Mouse (Mus musculus): ENCODE results near the gene 1700123O20Rik.

1700123O20Rik gene
- long read RNA-seq, experiment 1, transcript 1700123O20Rik-201 (2 exons, 1,843 nt), result major isoform, 66 of 72 reads
- long read RNA-seq, experiment 1, partial matches to known transcripts, result 4 of 72 reads
- long read RNA-seq, experiment 1, other reads (novel, unspliced or antisense), result 0 of 72 reads
- long read RNA-seq, experiment 2, transcript 1700123O20Rik-201 (2 exons, 1,843 nt), result major isoform, 83 of 84 reads
- long read RNA-seq, experiment 2, partial matches to known transcripts, result 0 of 84 reads
- long read RNA-seq, experiment 2, other reads (novel, unspliced or antisense), result 1 of 84 reads

GRCm38 (mm10) chr14:54686063-54686521 is at the start of gene 1700123O20Rik:
TSS of gene 1700123O20Rik (plus strand) at chr14:54686216.
- intact Hi-C loops (cut with DNase I), result no loop called here

- intact Hi-C loops (cut with DNase I), result no loop called here
Observed at GRCm38 (mm10) chr14:54636954-54637353, 49.1 kb upstream of the 1700123O20Rik start.

- intact Hi-C loops (cut with DNase I), result no loop called here
Observed at GRCm38 (mm10) chr14:54638210-54638609, 47.8 kb upstream of the 1700123O20Rik start.

- intact Hi-C loops (cut with DNase I), result loop anchor here (5.0 kb wide), 1 partner anchor 73 kb away; no protein-coding TSS in a partner anchor
Observed at GRCm38 (mm10) chr14:54640121-54640520, 45.9 kb upstream of the 1700123O20Rik start.

GRCm38 (mm10) chr14:54640946-54641304 is 45.1 kb upstream of the 1700123O20Rik start, which contains the start of gene Gm17606:
TSS of gene Gm17606 (plus strand) at chr14:54640952.
- intact Hi-C loops (cut with DNase I), result loop anchor here (5.0 kb wide), 1 partner anchor 74 kb away; no protein-coding TSS in a partner anchor

- intact Hi-C loops (cut with DNase I), result loop anchor here (5.0 kb wide), 1 partner anchor 74 kb away; no protein-coding TSS in a partner anchor
Observed at GRCm38 (mm10) chr14:54641305-54641969, 44.6 kb upstream of the 1700123O20Rik start, which contains the start of gene Cdh24. TSS of gene Cdh24 (minus strand) at chr14:54641364.

- intact Hi-C loops (cut with DNase I), result loop anchor here (2.0 to 5.0 kb wide), 2 partner anchors 32 to 75 kb away; no protein-coding TSS in a partner anchor
Observed at GRCm38 (mm10) chr14:54642224-54642944, 43.6 kb upstream of the 1700123O20Rik start.

GRCm38 (mm10) chr14:54643011-54643410 is 43.0 kb upstream of the 1700123O20Rik start:
- intact Hi-C loops (cut with DNase I), result loop anchor here (2.0 to 5.0 kb wide), 2 partner anchors 32 to 76 kb away; no protein-coding TSS in a partner anchor

- intact Hi-C loops (cut with DNase I), result loop anchor here (5.0 kb wide), 1 partner anchor 77 kb away; no protein-coding TSS in a partner anchor
Observed at GRCm38 (mm10) chr14:54644294-54644693, 41.7 kb upstream of the 1700123O20Rik start.

GRCm38 (mm10) chr14:54646455-54646854 is 39.6 kb upstream of the 1700123O20Rik start:
- intact Hi-C loops (cut with DNase I), result no loop called here

GRCm38 (mm10) chr14:54646898-54647636 is 38.9 kb upstream of the 1700123O20Rik start:
- intact Hi-C loops (cut with DNase I), result no loop called here

- intact Hi-C loops (cut with DNase I), result no loop called here
Observed at GRCm38 (mm10) chr14:54647900-54648299, 38.1 kb upstream of the 1700123O20Rik start.

- intact Hi-C loops (cut with DNase I), result loop anchor here (1.0 kb wide), 1 partner anchor 48 kb away; no protein-coding TSS in a partner anchor
Observed at GRCm38 (mm10) chr14:54650621-54651454, 35.2 kb upstream of the 1700123O20Rik start.

GRCm38 (mm10) chr14:54651556-54651955 is 34.5 kb upstream of the 1700123O20Rik start:
- intact Hi-C loops (cut with DNase I), result no loop called here

- intact Hi-C loops (cut with DNase I), result no loop called here
Observed at GRCm38 (mm10) chr14:54652787-54653186, 33.2 kb upstream of the 1700123O20Rik start.

- intact Hi-C loops (cut with DNase I), result no loop called here
Observed at GRCm38 (mm10) chr14:54653496-54653895, 32.5 kb upstream of the 1700123O20Rik start.

- intact Hi-C loops (cut with DNase I), result no loop called here
Observed at GRCm38 (mm10) chr14:54660009-54660408, 26.0 kb upstream of the 1700123O20Rik start.

- intact Hi-C loops (cut with DNase I), result loop anchor here (5.0 kb wide), 1 partner anchor 38 kb away; no protein-coding TSS in a partner anchor
Observed at GRCm38 (mm10) chr14:54664477-54665222, 21.4 kb upstream of the 1700123O20Rik start.

- intact Hi-C loops (cut with DNase I), result loop anchor here (5.0 kb wide), 1 partner anchor 33 kb away; no protein-coding TSS in a partner anchor
Observed at GRCm38 (mm10) chr14:54669381-54669780, 16.6 kb upstream of the 1700123O20Rik start.
